Mouse (Mus musculus) neural tube, embryonic 13.5 days (tissue): ENCODE results near the gene Ncoa5. TPM values are rescaled to one million over a fixed set of nuclear protein-coding genes. Genes with fewer than 3 reads are reported as not detected.

Source experiments
- ATAC-seq: fragments of 200-750 bp; cut with Nextera tagmentation; 2 replicates; pipeline ENCODE4 v1.8.0; 2017; ENCODE audit warnings: low read depth, mild to moderate bottlenecking, moderate TSS enrichment, moderate library complexity
- H3K27ac ChIP-seq: fragments of 300-500 bp; sonication (generic); replicated peaks from 2 replicates; pipeline ENCODE4 v1.5.1; 2015; ENCODE audit warnings: moderate library complexity, mild to moderate bottlenecking, inconsistent platforms
- H3K27me3 ChIP-seq: fragments of 300-500 bp; sonication (generic); 2 replicates; pipeline ENCODE4 v1.6.1; 2015; ENCODE audit warnings: mild to moderate bottlenecking, inconsistent platforms
- H3K36me3 ChIP-seq: fragments of 300-500 bp; sonication (generic); 2 replicates; pipeline ENCODE4 v1.6.1; 2015; ENCODE audit warnings: mild to moderate bottlenecking, inconsistent platforms
- H3K4me1 ChIP-seq: fragments of 300-500 bp; sonication (generic); replicated peaks from 2 replicates; pipeline ENCODE4 v1.6.1; 2015; ENCODE audit warnings: inconsistent platforms
- H3K4me2 ChIP-seq: fragments of 300-500 bp; sonication (generic); 2 replicates; pipeline ENCODE4 v1.6.1; 2015; ENCODE audit warnings: inconsistent platforms, mild to moderate bottlenecking, moderate library complexity
- H3K4me3 ChIP-seq: fragments of 300-500 bp; sonication (generic); 2 replicates; pipeline ENCODE4 v1.5.1; 2015; ENCODE audit warnings: mild to moderate bottlenecking, inconsistent platforms
- H3K9ac ChIP-seq: fragments of 300-500 bp; sonication (generic); 2 replicates; pipeline ENCODE4 v1.6.1; 2015; ENCODE audit warnings: moderate library complexity, mild to moderate bottlenecking, inconsistent platforms
- H3K9me3 ChIP-seq: fragments of 300-500 bp; sonication (generic); 2 replicates; pipeline ENCODE4 v1.6.1; 2016; ENCODE audit warnings: inconsistent platforms
- WGBS: fragments of 180-500 bp; shearing (Covaris S2); methylation state at CpG from one replicate; pipeline ENCODE4 v1.1.7; 2015; 5-methylcytosine and 5-hydroxymethylcytosine counted together
- polyA plus RNA-seq: library from polyadenylated mRNA; unstranded; fragments of >200 nt; fragmentation: Nextera tagmentation; extraction: Ambion mirVana; gene quantifications from 2 replicates; pipeline ENCODE4 v1.2.1, GENCODE M21; 2015

Gene Ncoa5
- polyA plus RNA-seq, 1 experiment from 2014 or later, result 97.3 TPM

- no peak overlapping the region for H3K27ac ChIP-seq
- no peaks in the 10 kb centered on the region for H3K9me3 ChIP-seq
- ATAC-seq, result no peak
- no peak overlapping the region for H3K4me3 ChIP-seq
- peaks cover 100% of the 10 kb centered on the region for H3K36me3 ChIP-seq
- WGBS, result 93% methylated on average over 4 of the region's 4 CpGs
- no peak overlapping the region for H3K9ac ChIP-seq
- no peaks in the 10 kb centered on the region for H3K4me1 ChIP-seq
- no peak overlapping the region for H3K4me2 ChIP-seq
- H3K27me3 ChIP-seq, result no peaks in the 10 kb centered on the region
Observed at GRCm38 (mm10) chr2:165006813-165007212, 27.9 kb downstream of the Ncoa5 start.

GRCm38 (mm10) chr2:165004237-165004636 is 30.4 kb downstream of the Ncoa5 start:
- H3K27me3 ChIP-seq, result peaks cover 19% of the 10 kb centered on the region
- H3K36me3 ChIP-seq, result peaks cover 100% of the 10 kb centered on the region
- no peaks in the 10 kb centered on the region for H3K9me3 ChIP-seq
- no peak overlapping the region for H3K27ac ChIP-seq
- H3K4me2 ChIP-seq, result no peak overlapping the region
- WGBS, result 91% methylated on average over 10 of the region's 10 CpGs
- no peaks in the 10 kb centered on the region for H3K4me1 ChIP-seq
- no peak overlapping the region for H3K4me3 ChIP-seq
- no peak for ATAC-seq
- no peak overlapping the region for H3K9ac ChIP-seq

GRCm38 (mm10) chr2:165003108-165003507 is 31.6 kb downstream of the Ncoa5 start:
- H3K4me1 ChIP-seq, result peaks cover 8% of the 10 kb centered on the region
- ATAC-seq, result no peak
- H3K36me3 ChIP-seq, result peaks cover 96% of the 10 kb centered on the region
- H3K4me3 ChIP-seq, result no peak overlapping the region
- H3K9ac ChIP-seq, result no peak overlapping the region
- H3K27ac ChIP-seq, result no peak overlapping the region
- H3K27me3 ChIP-seq, result peaks cover 30% of the 10 kb centered on the region
- H3K4me2 ChIP-seq, result no peak overlapping the region
- 79% methylated on average over 3 of the region's 3 CpGs for whole genome bisulfite sequencing
- no peaks in the 10 kb centered on the region for H3K9me3 ChIP-seq

GRCm38 (mm10) chr2:165001958-165002357 is 32.7 kb downstream of the Ncoa5 start:
- Histone ChIP-seq H3K9me3 (no peaks in the 10 kb centered on the region), H3K27me3 (peaks cover 42% of the 10 kb centered on the region), H3K4me1 (peaks cover 20% of the 10 kb centered on the region), H3K36me3 (peaks cover 84% of the 10 kb centered on the region), H3K4me2 (no peak overlapping the region), H3K4me3 (no peak overlapping the region), H3K9ac (no peak overlapping the region), H3K27ac (no peak overlapping the region)
- no peak for ATAC-seq
- WGBS, result 92% methylated on average over 13 of the region's 13 CpGs

GRCm38 (mm10) chr2:164997721-164998428 is 36.8 kb downstream of the Ncoa5 start:
- Histone ChIP-seq H3K9me3 (no peaks in the 10 kb centered on the region), H3K27me3 (peaks cover 55% of the 10 kb centered on the region), H3K4me2 (peak overlapping the region; percentile 54), H3K4me3 (peak overlapping the region; percentile 28), H3K36me3 (peaks cover 55% of the 10 kb centered on the region), H3K4me1 (peaks cover 29% of the 10 kb centered on the region), H3K27ac (no peak overlapping the region), H3K9ac (peak overlapping the region; percentile 61)
- WGBS, result 1% methylated on average over 52 of the region's 52 CpGs
- ATAC-seq, result peak; percentile 16; the same call in 1 of the 2 replicates

GRCm38 (mm10) chr2:164996848-164997720 is 37.6 kb downstream of the Ncoa5 start:
- WGBS, result 9% methylated on average over 49 of the region's 49 CpGs
- peak overlapping the region; percentile 61 for H3K9ac ChIP-seq
- no peaks in the 10 kb centered on the region for H3K9me3 ChIP-seq
- H3K4me3 ChIP-seq, result peak overlapping the region; percentile 28
- H3K4me1 ChIP-seq, result peaks cover 29% of the 10 kb centered on the region
- no peak for ATAC-seq
- peaks cover 47% of the 10 kb centered on the region for H3K36me3 ChIP-seq
- H3K27me3 ChIP-seq, result peaks cover 55% of the 10 kb centered on the region
- H3K4me2 ChIP-seq, result peak overlapping the region; percentile 54
- H3K27ac ChIP-seq, result no peak overlapping the region

GRCm38 (mm10) chr2:164995976-164996375 is 38.7 kb downstream of the Ncoa5 start:
- 74% methylated on average over 11 of the region's 11 CpGs for WGBS

GRCm38 (mm10) chr2:164994659-164995428 is 39.8 kb downstream of the Ncoa5 start:
- Histone ChIP-seq H3K36me3 (peaks cover 25% of the 10 kb centered on the region), H3K9ac (no peak overlapping the region), H3K4me3 (no peak overlapping the region), H3K4me2 (no peak overlapping the region), H3K4me1 (peaks cover 29% of the 10 kb centered on the region), H3K27ac (no peak overlapping the region), H3K9me3 (no peaks in the 10 kb centered on the region), H3K27me3 (peaks cover 42% of the 10 kb centered on the region)
- WGBS, result 58% methylated on average over 21 of the region's 21 CpGs
- no peak for ATAC-seq

More at GRCm38 (mm10) chr2:164995976-164996375, 38.7 kb downstream of the Ncoa5 start:
- H3K9me3 ChIP-seq, result no peaks in the 10 kb centered on the region
- peaks cover 52% of the 10 kb centered on the region for H3K27me3 ChIP-seq
- no peak overlapping the region for H3K27ac ChIP-seq
- H3K36me3 ChIP-seq, result peaks cover 36% of the 10 kb centered on the region
- H3K4me1 ChIP-seq, result peaks cover 29% of the 10 kb centered on the region
- H3K4me3 ChIP-seq, result no peak overlapping the region
- no peak overlapping the region for H3K9ac ChIP-seq
- no peak for ATAC-seq
- H3K4me2 ChIP-seq, result no peak overlapping the region

- H3K27ac ChIP-seq, result no peak overlapping the region
- H3K4me3 ChIP-seq, result no peak overlapping the region
- WGBS, result 91% methylated on average over 11 of the region's 11 CpGs
- no peak overlapping the region for H3K4me2 ChIP-seq
- H3K36me3 ChIP-seq, result peaks cover 18% of the 10 kb centered on the region
- no peak for ATAC-seq
- H3K9me3 ChIP-seq, result no peaks in the 10 kb centered on the region
- peaks cover 29% of the 10 kb centered on the region for H3K4me1 ChIP-seq
- no peak overlapping the region for H3K9ac ChIP-seq
- peaks cover 35% of the 10 kb centered on the region for H3K27me3 ChIP-seq
Observed at GRCm38 (mm10) chr2:164994156-164994555, 40.5 kb downstream of the Ncoa5 start.

- no peak overlapping the region for H3K9ac ChIP-seq
- H3K4me1 ChIP-seq, result peaks cover 8% of the 10 kb centered on the region; the same call in 1 of the 2 replicates
- H3K36me3 ChIP-seq, result peaks cover 16% of the 10 kb centered on the region
- WGBS, result 39% methylated on average over 10 of the region's 10 CpGs
- H3K27ac ChIP-seq, result no peak overlapping the region
- no peaks in the 10 kb centered on the region for H3K9me3 ChIP-seq
- no peak for ATAC-seq
- no peak overlapping the region for H3K4me2 ChIP-seq
- H3K4me3 ChIP-seq, result no peak overlapping the region
- H3K27me3 ChIP-seq, result peaks cover 11% of the 10 kb centered on the region
Observed at GRCm38 (mm10) chr2:164991808-164992207, 42.9 kb downstream of the Ncoa5 start.

GRCm38 (mm10) chr2:164991111-164991510 is 43.6 kb downstream of the Ncoa5 start:
- Histone ChIP-seq H3K27me3 (0 out of 2 replicates have a peak, but pooled peaks cover 8% of the 10 kb centered on the region), H3K4me1 (peaks cover 7% of the 10 kb centered on the region; the same call in 1 of the 2 replicates), H3K9me3 (no peaks in the 10 kb centered on the region), H3K27ac (no peak overlapping the region), H3K36me3 (peaks cover 23% of the 10 kb centered on the region), H3K4me3 (no peak overlapping the region), H3K9ac (no peak overlapping the region), H3K4me2 (no peak overlapping the region)
- WGBS, result 79% methylated on average over 3 of the region's 3 CpGs
- ATAC-seq, result no peak
